Mouse (Mus musculus) intestine, embryonic 15.5 days (tissue): Measurements from ENCODE around the gene Chil1. TPM values are rescaled to one million over a fixed set of nuclear protein-coding genes. Genes with fewer than 3 reads are reported as not detected.
A peak's percentile ranks its signal among the peaks of the same experiment; 100 is the strongest.

Experiments used
- ATAC-seq: fragments of 200-750 bp; cut with Nextera tagmentation; 2 replicates; pipeline ENCODE4 v1.8.0; 2017; ENCODE audit warnings: moderate TSS enrichment, moderate library complexity
- H3K27ac ChIP-seq: fragments of 300-500 bp; sonication (generic); 2 replicates; pipeline ENCODE4 v1.5.1; 2015; ENCODE audit warnings: mild to moderate bottlenecking, inconsistent platforms
- H3K27me3 ChIP-seq: fragments of 300-500 bp; sonication (generic); replicated peaks from 2 replicates; pipeline ENCODE4 v1.6.1; 2015; ENCODE audit warnings: inconsistent platforms
- H3K36me3 ChIP-seq: fragments of 300-500 bp; sonication (generic); 2 replicates; pipeline ENCODE4 v1.6.1; 2015; ENCODE audit warnings: inconsistent platforms
- H3K4me1 ChIP-seq: fragments of 300-500 bp; sonication (generic); replicated peaks from 2 replicates; pipeline ENCODE4 v1.6.1; 2015; ENCODE audit warnings: inconsistent platforms
- H3K4me2 ChIP-seq: fragments of 300-500 bp; sonication (generic); replicated peaks from 2 replicates; pipeline ENCODE4 v1.6.1; 2015; ENCODE audit warnings: mild to moderate bottlenecking, inconsistent platforms
- H3K4me3 ChIP-seq: fragments of 300-500 bp; sonication (generic); replicated peaks from 2 replicates; pipeline ENCODE4 v1.5.1; 2015; ENCODE audit warnings: inconsistent platforms
- H3K9ac ChIP-seq: fragments of 300-500 bp; sonication (generic); 2 replicates; pipeline ENCODE4 v1.6.1; 2015; ENCODE audit warnings: inconsistent platforms
- H3K9me3 ChIP-seq: fragments of 300-500 bp; sonication (generic); 2 replicates; pipeline ENCODE4 v1.6.1; 2016; ENCODE audit warnings: inconsistent platforms
- WGBS: fragments of 180-500 bp; shearing (Covaris S2); methylation state at CpG from one replicate; pipeline ENCODE4 v1.1.7; 2015; 5-methylcytosine and 5-hydroxymethylcytosine counted together
- polyA plus RNA-seq: library from polyadenylated mRNA; unstranded; fragments of >200 nt; fragmentation: Nextera tagmentation; extraction: Ambion mirVana; gene quantifications from 2 replicates; pipeline ENCODE4 v1.2.1, GENCODE M21; 2015

Gene Chil1
- polyA plus RNA-seq, 1 experiment from 2014 or later: 0.44 TPM

DNA sequence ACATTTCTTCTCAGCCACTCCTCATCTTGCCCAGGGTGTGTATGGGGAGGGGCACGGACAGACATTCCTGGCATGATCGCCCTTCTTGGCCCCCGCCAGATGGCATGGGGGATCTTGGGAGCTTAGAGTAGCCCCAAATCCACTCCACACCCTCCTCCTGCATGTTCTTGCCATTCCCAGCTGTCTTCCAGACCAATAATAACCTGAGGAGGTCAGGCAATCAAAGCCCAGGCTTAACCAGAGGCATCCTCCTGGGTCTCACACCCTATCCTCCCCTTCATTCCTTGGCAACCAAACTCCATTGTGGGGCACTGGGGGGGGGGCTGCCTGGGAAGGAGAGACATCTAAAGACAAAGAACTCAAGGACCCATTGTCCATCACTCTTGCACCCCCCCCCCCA lies 21.6 kb upstream of the Chil1 start:
- H3K9me3 ChIP-seq: no peaks in the 10 kb centered on the region
- no peak overlapping the region for H3K9ac ChIP-seq
- ATAC-seq: no peak
- no peaks in the 10 kb centered on the region for H3K36me3 ChIP-seq
- H3K27ac ChIP-seq: no peak overlapping the region
- no peak overlapping the region for H3K4me2 ChIP-seq
- no peaks in the 10 kb centered on the region for H3K27me3 ChIP-seq
- no peaks in the 10 kb centered on the region for H3K4me1 ChIP-seq
- WGBS: 86% methylated on average over 3 of the region's 3 CpGs
- H3K4me3 ChIP-seq: no peak overlapping the region

DNA sequence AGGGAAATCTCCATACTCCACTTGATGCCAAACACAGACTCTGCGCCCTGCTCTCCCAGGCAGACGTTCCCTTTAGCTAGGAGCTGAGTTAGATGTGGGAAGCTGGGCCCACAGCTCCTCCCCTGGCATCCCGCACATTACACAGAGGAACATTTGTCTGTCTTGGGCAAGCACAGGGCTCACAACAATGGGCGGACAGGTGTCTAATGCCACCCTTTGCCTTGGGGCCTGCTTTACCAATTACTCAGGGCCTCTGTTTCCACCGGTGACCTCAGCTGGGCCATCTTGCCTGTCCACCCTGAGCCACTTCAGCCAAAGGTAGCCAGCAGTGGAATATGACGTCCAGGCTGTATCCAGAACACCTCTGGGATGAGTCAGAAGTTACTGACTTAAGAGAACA lies 20.6 kb upstream of the Chil1 start:
- no peak for ATAC-seq
- Histone ChIP-seq H3K4me2 (no peak overlapping the region), H3K27ac (no peak overlapping the region), H3K27me3 (no peaks in the 10 kb centered on the region), H3K9me3 (no peaks in the 10 kb centered on the region), H3K4me1 (no peaks in the 10 kb centered on the region), H3K36me3 (no peaks in the 10 kb centered on the region), H3K4me3 (no peak overlapping the region), H3K9ac (no peak overlapping the region)
- 78% methylated on average over 6 of the region's 6 CpGs for WGBS

DNA sequence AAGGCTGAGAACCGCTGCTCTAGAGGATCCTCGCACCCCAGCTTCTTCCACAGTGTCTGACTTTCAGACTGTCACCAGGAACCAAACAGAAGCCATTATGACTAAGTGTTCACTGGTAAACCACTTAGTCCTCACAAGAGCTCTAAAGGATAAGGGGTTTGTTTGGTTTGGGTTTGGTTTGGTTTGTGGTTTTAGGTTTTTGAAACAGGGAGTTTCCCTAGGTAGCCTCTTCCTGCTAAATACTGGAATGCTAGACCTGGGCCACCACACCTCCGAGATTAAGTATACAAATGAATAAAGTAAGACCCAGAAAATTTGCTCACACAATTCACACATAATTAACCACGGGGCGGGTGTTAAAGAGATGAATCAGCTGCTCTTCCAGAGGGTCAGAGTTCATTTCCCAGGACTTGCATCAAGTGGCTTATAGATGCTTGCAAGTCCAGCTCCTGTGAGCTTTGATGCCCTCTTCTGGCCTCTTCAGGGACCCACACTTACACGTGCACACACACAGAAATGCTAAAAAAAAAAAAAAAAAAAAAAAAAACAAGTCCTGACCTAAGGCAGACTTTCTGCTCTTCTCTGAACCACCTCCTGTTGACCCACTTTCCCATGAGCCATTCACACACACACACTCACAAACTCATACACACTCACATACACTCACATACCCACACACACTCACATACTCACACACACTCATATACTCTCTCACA lies 19.3 kb upstream of the Chil1 start:
- no peaks in the 10 kb centered on the region for H3K9me3 ChIP-seq
- no peak overlapping the region for H3K9ac ChIP-seq
- H3K27me3 ChIP-seq: no peaks in the 10 kb centered on the region
- no peak for ATAC-seq
- H3K27ac ChIP-seq: no peak overlapping the region
- no peak overlapping the region for H3K4me2 ChIP-seq
- H3K4me3 ChIP-seq: no peak overlapping the region
- H3K4me1 ChIP-seq: no peaks in the 10 kb centered on the region
- 86% methylated on average over 6 of the region's 6 CpGs for WGBS
- H3K36me3 ChIP-seq: no peaks in the 10 kb centered on the region

DNA sequence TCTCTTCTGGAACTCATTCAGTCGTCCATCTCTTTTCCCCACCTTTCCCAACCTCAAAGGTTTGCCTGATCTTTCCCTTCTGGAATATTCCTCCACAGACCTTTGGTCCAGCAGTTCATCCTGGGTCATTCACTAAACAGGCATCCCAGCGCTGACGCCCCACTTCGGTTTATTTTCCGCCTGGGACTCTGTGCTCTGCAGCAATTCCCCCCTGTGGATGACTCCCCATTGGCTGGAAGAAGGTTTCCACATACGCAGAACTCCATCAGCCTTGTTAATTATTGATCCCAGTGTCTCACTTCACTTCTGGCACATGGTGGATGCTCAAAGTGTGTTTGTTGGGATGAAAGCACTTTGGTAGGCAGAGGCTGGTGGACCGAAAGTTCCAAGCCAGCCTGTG lies 18.5 kb upstream of the Chil1 start:
- H3K9me3 ChIP-seq: no peaks in the 10 kb centered on the region
- H3K4me3 ChIP-seq: no peak overlapping the region
- no peak overlapping the region for H3K9ac ChIP-seq
- H3K4me1 ChIP-seq: no peaks in the 10 kb centered on the region
- 0 out of 2 replicates have a peak, but pooled peaks have one; percentile 41 for ATAC-seq
- H3K4me2 ChIP-seq: no peak overlapping the region
- WGBS: 77% methylated on average over 7 of the region's 7 CpGs
- no peaks in the 10 kb centered on the region for H3K27me3 ChIP-seq
- no peaks in the 10 kb centered on the region for H3K36me3 ChIP-seq
- H3K27ac ChIP-seq: no peak overlapping the region

DNA sequence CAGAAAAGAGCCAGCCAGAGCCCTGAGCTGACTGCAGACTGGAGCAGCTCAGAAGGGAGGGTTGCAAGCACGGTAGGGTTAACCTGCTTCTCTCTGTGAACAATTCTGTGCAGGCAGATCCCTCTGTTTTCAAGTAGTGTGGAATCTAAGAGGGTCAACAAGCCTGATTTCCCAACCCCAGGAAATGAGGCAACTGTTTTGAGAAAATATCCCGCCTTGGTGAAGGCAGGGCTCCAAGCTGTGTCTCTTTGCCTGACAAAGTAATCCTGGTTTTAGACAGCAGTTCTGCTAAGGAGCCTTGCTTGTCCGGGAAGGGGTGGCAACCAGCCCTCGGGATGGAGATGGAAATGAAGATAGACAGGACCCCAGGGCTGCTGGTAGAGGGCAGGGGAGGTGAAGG lies 17.5 kb upstream of the Chil1 start:
- no peak overlapping the region for H3K4me3 ChIP-seq
- no peak for ATAC-seq
- no peak overlapping the region for H3K9ac ChIP-seq
- H3K36me3 ChIP-seq: no peaks in the 10 kb centered on the region
- WGBS: 64% methylated on average over 4 of the region's 4 CpGs
- no peaks in the 10 kb centered on the region for H3K9me3 ChIP-seq
- H3K4me1 ChIP-seq: 0 out of 2 replicates have a peak, but pooled peaks cover 4% of the 10 kb centered on the region
- H3K27me3 ChIP-seq: no peaks in the 10 kb centered on the region
- H3K4me2 ChIP-seq: no peak overlapping the region
- H3K27ac ChIP-seq: no peak overlapping the region

DNA sequence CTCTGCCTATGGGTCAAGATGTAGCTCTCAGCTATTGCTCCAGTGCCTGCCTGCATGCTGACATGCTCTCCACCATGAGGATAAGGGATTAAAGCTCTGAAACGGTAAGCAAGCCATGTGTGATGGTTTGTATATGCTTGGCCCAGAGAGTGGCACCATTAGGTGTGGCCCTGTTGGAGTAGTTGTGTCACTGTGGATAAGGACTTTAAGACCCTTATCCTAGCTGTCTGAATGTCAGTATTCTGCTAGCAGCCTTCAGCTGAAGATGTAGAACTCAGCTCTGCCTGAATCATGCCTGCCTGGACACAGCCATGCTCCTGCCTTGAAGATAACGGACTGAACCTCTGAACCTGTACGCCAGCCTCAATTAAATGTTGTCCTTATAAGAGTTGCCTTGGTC lies 15.4 kb upstream of the Chil1 start:
- H3K4me1 ChIP-seq: 0 out of 2 replicates have a peak, but pooled peaks cover 4% of the 10 kb centered on the region
- H3K27ac ChIP-seq: no peak overlapping the region
- 92% methylated on average over 3 of the region's 3 CpGs for WGBS
- no peaks in the 10 kb centered on the region for H3K27me3 ChIP-seq
- H3K9ac ChIP-seq: no peak overlapping the region
- no peaks in the 10 kb centered on the region for H3K9me3 ChIP-seq
- no peaks in the 10 kb centered on the region for H3K36me3 ChIP-seq
- no peak overlapping the region for H3K4me3 ChIP-seq
- no peak overlapping the region for H3K4me2 ChIP-seq
- no peak for ATAC-seq

DNA sequence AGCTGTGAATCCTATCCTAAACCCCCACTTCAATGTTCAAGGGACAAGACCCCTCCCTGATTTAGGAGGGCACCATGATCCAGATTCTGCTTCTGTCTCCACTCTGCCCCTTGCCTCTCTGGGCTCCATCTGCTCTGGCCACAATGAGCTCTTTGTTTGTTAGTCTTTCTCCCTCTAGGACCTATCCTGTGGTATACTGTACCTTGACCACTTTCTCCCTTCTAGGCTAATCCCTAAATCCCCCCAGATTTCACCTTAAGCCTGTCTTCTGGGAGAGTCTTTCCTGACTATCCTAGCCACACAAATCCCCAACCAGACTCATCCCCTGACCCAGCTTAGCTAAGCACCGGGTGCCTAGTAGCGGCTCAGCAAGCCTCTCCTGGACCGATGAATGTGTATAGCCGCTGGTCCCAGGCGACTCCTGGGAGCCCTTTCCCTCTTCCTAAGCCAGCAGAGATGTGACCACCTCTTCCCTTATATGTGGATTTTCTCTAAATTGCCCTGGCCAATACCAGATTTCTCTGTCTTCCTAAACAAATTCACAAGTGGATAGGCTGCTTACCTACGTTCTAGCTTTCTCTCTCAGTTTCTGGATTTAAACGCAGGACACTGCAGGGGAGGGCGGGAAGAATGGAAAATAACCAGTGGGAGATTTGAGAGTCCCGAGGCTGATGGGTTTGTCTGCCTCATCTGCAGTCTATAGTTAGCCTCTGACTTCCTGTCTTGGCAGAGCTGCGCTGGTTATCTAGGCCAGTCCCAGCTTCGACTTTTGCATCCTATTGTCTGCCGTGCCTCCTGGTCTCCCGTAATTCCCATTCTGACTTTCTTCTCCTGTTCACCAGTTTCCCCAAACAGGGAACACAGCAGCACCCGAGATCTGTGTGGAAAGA lies 14.3 kb upstream of the Chil1 start:
- H3K4me3 ChIP-seq: no peak overlapping the region
- ATAC-seq: no peak
- no peak overlapping the region for H3K9ac ChIP-seq
- H3K4me2 ChIP-seq: no peak overlapping the region
- H3K4me1 ChIP-seq: 0 out of 2 replicates have a peak, but pooled peaks cover 4% of the 10 kb centered on the region
- H3K36me3 ChIP-seq: no peaks in the 10 kb centered on the region
- H3K27ac ChIP-seq: no peak overlapping the region
- no peaks in the 10 kb centered on the region for H3K27me3 ChIP-seq
- 60% methylated on average over 14 of the region's 14 CpGs for WGBS
- no peaks in the 10 kb centered on the region for H3K9me3 ChIP-seq

DNA sequence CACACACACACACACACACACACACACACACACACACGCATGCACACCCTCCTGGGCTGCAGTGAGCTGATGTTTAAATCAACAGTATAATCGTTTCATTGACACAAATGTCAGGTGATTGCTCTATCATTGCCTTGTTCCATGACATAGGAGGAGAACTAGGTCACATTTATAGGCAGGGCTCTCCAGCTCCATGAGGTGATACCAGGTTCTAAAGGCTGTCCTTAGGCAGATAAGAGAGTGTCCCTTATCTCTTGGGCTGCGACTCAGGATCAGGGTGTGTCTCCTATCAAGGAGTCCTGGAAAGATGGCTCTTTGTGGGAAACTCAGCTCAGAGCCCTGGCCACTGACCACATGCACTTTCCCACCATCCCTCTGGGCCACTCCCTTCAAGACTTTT lies 13.4 kb upstream of the Chil1 start:
- WGBS: 66% methylated on average over 3 of the region's 3 CpGs
- no peak overlapping the region for H3K4me2 ChIP-seq
- H3K9ac ChIP-seq: no peak overlapping the region
- H3K4me1 ChIP-seq: 0 out of 2 replicates have a peak, but pooled peaks cover 4% of the 10 kb centered on the region
- H3K27ac ChIP-seq: no peak overlapping the region
- no peaks in the 10 kb centered on the region for H3K36me3 ChIP-seq
- H3K4me3 ChIP-seq: no peak overlapping the region
- no peaks in the 10 kb centered on the region for H3K27me3 ChIP-seq
- ATAC-seq: peak; percentile 91
- no peaks in the 10 kb centered on the region for H3K9me3 ChIP-seq

DNA sequence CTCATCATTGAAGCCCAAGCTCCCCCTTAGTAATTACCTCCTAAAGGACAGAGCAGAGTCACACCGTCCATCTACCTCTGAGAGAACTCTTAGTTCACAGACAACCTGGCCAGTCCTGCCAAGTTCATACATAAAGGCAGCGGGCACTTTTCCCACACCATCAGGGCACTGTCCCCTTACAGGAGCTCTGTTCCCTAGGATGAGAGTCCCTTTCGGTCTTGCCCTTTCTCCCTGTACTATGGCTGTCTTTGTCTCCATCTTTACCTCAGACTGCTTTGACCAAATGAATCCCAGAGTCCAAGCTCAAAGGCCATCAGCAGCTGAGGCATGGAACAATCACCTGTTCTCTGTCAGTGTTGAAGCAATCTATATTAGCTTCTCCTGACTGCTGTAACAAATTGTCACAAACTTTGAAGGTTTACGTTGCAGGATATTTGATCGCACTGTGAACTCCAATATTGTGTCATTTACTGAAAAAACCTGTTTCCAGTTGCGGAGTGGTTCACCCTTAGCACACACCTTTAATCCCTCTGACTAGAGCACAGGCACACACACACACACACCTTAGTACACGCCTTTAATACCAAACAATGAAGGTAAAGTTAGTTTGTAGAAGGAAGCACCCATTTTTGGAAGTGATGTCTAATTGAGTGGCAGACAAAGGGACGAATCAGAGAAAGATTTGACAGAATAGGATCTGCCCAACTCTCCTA lies 12.8 kb upstream of the Chil1 start:
- Histone ChIP-seq H3K4me2 (no peak overlapping the region), H3K9me3 (no peaks in the 10 kb centered on the region), H3K27ac (no peak overlapping the region), H3K9ac (no peak overlapping the region), H3K4me3 (no peak overlapping the region), H3K27me3 (no peaks in the 10 kb centered on the region), H3K36me3 (no peaks in the 10 kb centered on the region), H3K4me1 (0 out of 2 replicates have a peak, but pooled peaks cover 4% of the 10 kb centered on the region)
- no peak for ATAC-seq
- WGBS: 86% methylated on average over 8 of the region's 8 CpGs

DNA sequence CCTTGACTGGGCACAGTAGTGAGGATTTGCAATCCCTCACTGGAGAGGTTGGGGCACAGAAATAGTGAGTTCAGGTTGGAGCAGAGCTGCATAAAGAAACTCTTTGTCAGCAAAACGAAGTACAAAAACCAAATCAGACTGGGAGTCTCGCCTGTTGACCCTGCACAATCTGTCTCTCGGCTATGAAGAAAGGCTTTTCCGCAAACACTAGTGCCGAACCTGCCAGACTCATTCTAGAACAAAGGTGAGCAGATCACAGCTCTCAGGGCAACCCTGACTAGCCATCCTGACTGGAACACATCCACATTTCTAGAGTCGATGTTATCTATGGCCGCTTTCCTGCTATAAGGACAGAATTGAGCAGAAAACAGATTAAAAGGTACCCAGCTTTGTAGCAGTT lies 8.9 kb upstream of the Chil1 start:
- no peak overlapping the region for H3K4me2 ChIP-seq
- H3K9me3 ChIP-seq: no peaks in the 10 kb centered on the region
- no peaks in the 10 kb centered on the region for H3K27me3 ChIP-seq
- WGBS: 63% methylated on average over 7 of the region's 7 CpGs
- no peaks in the 10 kb centered on the region for H3K36me3 ChIP-seq
- H3K4me3 ChIP-seq: no peak overlapping the region
- no peak overlapping the region for H3K27ac ChIP-seq
- ATAC-seq: no peak
- H3K4me1 ChIP-seq: 0 out of 2 replicates have a peak, but pooled peaks cover 4% of the 10 kb centered on the region
- no peak overlapping the region for H3K9ac ChIP-seq

DNA sequence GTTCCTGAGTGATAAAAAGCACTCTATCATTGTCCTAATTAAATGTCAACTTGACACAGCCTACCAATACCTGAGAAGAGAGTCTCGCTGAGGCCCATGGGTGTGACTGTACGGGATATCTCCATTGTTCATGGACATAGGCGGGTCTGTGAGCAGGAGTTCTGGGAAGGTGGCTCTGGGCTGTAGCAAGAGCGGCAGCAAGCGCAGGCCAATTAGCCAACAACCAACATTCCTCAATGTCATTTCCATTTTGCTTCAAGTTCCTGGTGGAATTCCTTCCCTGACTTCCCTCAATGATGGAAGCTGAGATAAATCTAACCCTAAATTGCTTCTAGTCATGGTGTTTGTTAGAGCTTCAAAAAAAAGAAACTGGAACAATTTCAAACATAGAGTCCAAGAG lies 4.0 kb upstream of the Chil1 start:
- 82% methylated on average over 5 of the region's 5 CpGs for WGBS
- ATAC-seq: no peak

DNA sequence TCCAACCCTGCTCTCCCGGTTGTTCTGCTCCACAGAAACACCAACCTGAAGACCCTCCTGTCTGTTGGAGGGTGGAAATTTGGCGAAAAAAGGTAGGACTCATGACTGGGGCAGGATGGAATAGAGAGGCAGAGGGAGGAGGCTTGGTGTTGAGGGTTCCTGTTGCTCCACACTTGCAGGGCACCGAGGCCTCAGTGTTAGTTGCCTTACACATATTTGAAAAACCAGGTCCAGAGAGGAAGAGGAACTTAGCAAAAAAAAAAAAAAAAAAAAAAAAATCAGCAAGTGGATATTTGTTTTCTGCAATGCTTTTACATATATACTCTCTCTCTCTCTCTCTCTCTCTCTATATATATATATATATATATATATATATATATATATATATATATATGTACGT lies 2.1 kb downstream of the Chil1 start:
- no peak overlapping the region for H3K9ac ChIP-seq
- H3K4me1 ChIP-seq: no peaks in the 10 kb centered on the region
- H3K27ac ChIP-seq: no peak overlapping the region
- H3K9me3 ChIP-seq: no peaks in the 10 kb centered on the region
- no peak overlapping the region for H3K4me2 ChIP-seq
- WGBS: 77% methylated on average over 4 of the region's 4 CpGs
- no peak for ATAC-seq
- no peak overlapping the region for H3K4me3 ChIP-seq
- no peaks in the 10 kb centered on the region; the same call in 1 of the 2 replicates for H3K27me3 ChIP-seq
- H3K36me3 ChIP-seq: no peaks in the 10 kb centered on the region

More for the DNA sequence above, 4.0 kb upstream of the Chil1 start:
- no peaks in the 10 kb centered on the region for H3K36me3 ChIP-seq
- H3K27ac ChIP-seq: no peak overlapping the region
- H3K4me1 ChIP-seq: no peaks in the 10 kb centered on the region
- no peak overlapping the region for H3K4me3 ChIP-seq
- no peaks in the 10 kb centered on the region for H3K9me3 ChIP-seq
- no peak overlapping the region for H3K4me2 ChIP-seq
- H3K9ac ChIP-seq: no peak overlapping the region
- no peaks in the 10 kb centered on the region for H3K27me3 ChIP-seq
